Mouse (Mus musculus): ENCODE results near the gene Sec61a1.

Gene Sec61a1

DNA sequence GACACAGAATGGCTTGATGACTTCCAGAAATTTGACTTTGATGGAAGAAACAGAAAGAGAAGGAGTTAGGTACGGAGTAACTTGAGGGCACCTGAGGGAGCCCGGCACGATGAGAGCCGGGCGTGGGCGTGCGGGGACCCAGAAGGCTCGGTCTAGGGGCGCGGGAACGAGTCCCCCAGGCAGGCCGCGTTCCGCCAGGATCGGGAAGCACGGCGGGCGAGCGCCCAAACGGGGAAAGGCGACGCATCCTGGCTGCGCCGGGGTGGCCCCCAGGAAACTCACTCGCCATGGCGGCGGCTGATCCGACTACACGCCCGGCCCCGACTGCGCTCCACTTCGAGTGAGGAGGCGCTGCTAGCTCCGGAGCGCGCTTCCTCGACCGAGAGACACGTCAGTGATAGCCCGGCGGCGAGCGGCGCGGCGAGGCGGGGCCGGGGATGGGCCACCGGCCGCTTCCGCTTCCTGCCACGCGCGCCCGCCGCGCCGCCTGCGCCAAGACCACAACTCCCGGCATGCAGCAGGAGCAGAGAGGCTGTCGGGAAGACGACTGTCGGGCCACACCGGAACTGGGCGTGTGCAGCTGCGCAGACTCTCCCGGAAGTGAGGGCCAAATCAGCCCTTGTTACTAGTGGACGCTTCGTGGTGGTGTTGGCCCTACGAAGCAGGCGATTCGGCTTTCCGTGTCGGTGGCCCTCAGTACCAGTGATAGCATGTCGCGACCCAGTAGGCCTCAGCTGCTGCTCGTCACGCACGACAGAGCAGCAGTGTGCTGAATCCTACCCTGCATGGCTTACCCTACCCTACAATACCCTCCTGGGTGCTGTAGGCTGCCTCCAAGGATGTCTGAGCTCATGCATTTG lies at the start of gene Sec61a1:
TSS of gene Sec61a1 (minus strand) at position 502 of the 860 bp plus-strand sequence.
- under 1% methylated on average over 80 of the region's 80 CpGs for WGBS

GRCm38 (mm10) chr6:88566676-88567075 lies 48.0 kb upstream of the Sec61a1 start:
- WGBS = 63% methylated on average over 7 of the region's 7 CpGs

DNA sequence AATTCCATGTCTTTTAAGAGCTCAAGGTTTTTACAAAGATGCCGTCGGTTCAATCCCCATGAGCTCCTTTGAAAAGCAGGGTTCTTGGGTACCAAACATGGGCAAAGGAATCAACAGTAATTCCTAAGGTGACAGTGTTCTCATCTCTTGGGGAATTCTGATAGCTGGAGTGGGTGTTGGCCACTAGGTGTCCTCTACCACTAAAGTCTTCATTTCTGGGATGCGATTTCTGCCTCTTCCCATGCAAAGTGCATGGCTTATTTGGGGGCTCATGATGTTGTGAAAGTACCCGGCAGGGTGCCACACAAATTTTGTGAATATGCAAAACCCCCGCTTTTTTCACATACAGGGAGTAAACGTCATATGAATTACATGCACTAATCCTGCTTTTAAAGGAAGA lies 46.3 kb upstream of the Sec61a1 start:
- 40% methylated on average over 6 of the region's 6 CpGs for WGBS

- WGBS = 94% methylated on average over 4 of the region's 4 CpGs
Measured at GRCm38 (mm10) chr6:88560156-88560555, 41.5 kb upstream of the Sec61a1 start.

DNA sequence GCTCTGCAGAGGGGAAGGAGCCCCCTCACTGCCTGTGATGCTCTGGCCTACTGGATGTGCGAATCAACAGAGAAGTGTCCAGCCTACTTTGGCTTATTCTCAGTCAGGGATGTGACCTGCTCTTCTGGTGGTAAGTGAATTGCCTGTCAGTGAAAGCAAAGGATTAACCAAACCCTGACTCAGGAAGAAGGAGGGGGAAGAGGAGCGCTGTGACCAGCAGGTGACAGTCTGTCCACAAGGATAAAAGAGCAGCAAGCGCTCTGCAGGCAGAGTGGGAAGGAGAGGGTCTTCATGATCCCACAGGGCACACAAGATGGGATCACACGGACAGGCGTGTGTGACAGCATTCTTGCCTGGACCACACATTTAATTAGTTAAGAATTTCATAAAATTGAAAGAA lies 41.0 kb upstream of the Sec61a1 start:
- WGBS = 72% methylated on average over 5 of the region's 5 CpGs

- 47% methylated on average over 1 of the region's 1 CpGs for WGBS
Measured at GRCm38 (mm10) chr6:88558076-88558475, 39.4 kb upstream of the Sec61a1 start.

DNA sequence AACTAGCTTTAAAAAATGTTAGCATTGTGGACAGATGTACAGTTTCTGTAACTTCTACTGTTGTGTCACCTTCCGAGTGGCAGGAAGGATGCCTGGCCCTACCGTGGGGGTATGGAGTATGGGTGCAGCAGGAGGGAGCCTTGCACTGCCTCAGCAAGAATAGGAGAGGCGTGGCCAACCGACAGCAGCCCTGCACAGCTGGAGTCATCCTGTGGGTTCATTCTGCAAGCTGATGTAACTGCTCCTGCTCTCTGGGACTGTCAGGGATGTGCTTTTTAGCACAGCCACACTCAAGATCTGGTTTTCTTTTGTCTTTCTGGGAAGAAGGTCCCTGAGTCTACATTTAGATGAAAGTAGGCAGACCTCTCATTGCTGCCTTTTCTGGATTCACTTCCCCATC lies 38.8 kb upstream of the Sec61a1 start:
- WGBS = 33% methylated on average over 4 of the region's 4 CpGs

DNA sequence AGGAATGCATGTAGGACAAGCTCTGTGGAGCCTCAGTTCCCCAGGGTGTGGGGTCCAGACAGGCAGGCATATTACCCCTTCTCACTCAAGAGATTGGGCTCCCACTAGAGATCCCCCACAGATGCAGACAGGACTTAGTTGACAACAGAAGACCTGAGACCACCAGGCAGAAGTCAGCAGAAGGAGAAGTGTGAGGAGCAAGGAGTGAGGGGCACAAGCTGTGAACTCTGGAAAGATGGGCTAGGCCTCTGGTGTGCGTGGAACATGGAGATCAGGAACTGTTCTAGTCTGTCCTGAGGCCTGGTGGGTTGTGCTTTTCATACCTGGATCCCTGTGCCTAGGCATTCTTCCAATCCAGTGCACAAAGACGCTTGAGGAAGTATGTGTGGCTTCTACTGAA lies 31.2 kb upstream of the Sec61a1 start:
- 84% methylated on average over 2 of the region's 2 CpGs for WGBS

DNA sequence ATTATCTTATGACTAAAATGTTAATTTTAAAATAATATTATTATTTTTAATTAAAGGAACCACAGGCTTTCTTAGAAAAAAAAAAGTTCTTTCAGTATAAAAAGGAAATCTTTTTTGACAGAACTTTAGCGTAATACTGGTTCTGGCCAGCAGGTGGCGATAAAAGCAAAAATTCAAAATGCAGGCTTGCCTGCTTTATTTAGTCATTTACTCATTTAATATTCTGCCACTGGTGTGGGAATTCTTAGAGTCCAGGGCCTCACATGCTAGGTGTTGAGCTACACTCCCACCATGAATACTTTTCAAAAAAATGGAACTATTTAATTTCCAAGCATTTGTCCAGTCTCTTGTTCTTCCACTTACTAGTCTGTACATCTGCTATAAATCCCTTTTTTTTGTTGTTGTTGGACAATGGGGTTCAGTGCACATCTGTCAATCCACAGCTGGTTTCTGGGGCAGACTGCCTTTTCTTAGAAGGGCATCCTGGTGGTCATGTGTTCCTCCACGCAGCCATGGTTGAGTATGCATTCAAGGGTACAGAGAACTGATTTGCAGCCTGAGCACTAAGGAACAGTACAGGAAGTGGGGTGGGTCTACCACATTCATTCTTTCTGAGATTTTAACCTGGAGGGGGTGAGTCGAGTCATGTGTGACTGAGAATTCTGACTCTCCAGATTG lies 30.6 kb upstream of the Sec61a1 start:
- WGBS = 24% methylated on average over 4 of the region's 4 CpGs

DNA sequence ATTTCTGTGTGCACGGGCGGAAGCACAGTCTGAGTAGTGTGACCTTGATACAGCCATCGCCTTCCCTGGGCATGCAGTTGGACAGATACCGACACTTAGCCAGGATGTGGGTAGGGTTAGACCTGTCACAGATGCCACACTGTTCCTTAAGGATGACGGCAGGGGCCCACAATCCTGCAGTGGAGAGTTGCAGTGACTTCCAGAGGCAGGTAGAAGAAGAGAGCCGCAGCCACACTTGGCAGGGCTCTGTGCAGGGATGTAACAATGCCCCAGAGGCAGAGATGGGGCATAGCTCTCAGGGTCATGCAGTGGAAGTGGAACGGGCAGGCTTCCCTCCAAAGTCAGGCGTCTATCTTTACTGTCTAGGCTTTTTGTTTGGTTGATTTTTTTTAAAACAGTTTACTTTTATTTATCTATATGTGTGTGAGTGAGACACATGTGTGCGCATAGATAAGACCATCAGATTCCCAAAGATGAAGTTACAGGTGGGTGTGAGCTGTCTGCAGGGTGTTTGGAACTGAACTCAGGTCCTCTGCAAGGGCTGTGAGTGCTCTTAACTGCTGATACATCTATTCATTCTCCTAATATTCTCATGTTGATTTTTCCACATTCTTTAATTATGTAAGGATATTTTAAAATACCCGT lies 29.8 kb upstream of the Sec61a1 start:
- WGBS = 83% methylated on average over 10 of the region's 10 CpGs

GRCm38 (mm10) chr6:88545397-88545790 lies 26.7 kb upstream of the Sec61a1 start:
- WGBS = 58% methylated on average over 10 of the region's 10 CpGs

DNA sequence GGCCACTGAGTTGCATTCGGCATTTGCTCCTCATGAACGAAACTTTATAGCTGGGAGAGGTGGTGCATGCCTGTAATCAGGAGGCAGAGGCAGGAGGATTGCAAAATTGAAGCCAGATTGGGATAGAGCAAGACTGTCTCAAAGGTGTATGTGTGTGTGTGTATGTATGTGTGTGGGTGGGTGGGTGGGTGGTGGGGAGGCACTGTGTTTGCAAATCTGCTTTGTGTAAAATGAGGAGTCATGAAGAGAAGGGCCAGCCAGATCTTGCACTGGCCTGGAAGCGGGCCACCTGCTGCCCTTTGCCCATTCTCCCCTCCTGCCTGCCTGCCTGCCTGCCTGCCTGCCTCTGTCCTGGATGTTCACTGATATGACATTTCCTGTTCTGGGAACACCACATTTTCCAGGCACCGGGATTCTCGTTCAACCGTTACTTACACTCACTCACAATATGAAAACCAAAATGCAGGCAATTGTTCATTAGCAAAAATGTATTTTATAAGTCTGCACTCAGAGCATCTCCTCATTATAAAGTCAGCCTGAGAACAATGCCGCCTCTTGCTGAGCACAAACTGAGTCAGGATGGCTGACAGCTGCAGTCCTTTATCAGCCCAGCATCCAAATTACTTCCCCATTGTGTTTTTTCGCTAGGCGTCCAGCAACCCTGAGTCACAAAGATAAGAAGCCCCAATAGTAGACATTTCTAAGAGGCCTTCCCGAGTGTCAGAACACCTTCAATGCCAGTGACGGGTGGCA lies 26.1 kb upstream of the Sec61a1 start:
- WGBS = 51% methylated on average over 11 of the region's 11 CpGs

GRCm38 (mm10) chr6:88544241-88544640 lies 25.5 kb upstream of the Sec61a1 start:
- 83% methylated on average over 3 of the region's 3 CpGs for WGBS

- WGBS = 68% methylated on average over 2 of the region's 2 CpGs
Measured at GRCm38 (mm10) chr6:88540093-88540755, 21.5 kb upstream of the Sec61a1 start.

- WGBS = 84% methylated on average over 4 of the region's 4 CpGs
Measured at GRCm38 (mm10) chr6:88524056-88524455, 5.4 kb upstream of the Sec61a1 start.

DNA sequence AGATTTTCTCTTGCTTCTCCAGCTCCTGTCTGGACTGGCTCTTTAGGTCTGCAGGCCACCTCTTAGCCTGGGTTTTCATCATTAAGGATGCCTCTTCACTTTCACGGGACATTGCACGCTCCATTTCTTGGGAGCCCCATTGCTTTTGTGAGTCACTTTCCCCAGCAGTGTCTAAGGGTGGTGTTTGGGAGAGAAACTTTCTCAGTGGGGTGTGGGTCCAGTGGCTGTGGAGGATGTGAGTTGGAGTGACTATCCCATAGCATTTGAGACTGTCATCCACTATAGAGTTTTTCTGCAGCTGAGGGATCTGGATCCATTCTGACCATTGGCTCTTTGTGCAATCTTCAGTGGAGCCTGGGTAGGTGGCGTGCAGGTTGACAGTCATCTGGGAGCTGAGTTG lies 4.7 kb upstream of the Sec61a1 start:
- WGBS = 80% methylated on average over 3 of the region's 3 CpGs

DNA sequence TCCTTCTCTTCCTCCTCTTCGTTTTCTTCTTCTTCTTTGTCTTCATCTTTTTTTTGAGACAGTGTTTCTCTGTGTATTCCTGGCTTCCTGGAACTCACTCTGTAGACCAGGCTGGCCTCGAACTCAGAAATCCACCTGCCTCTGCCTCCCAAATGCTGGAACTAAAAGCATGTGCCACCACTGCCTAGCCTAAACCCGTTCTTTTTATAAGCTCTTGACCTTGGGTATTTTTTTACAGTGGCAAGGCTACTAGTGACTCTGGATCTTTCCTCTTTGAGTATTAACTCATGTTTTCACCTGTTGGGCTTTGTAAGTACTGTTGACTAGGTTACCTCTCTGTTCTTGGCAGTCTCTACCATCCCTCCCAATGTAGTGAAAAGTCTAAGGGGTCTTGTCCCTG lies 4.3 kb upstream of the Sec61a1 start:
- WGBS = 66% methylated on average over 3 of the region's 3 CpGs

DNA sequence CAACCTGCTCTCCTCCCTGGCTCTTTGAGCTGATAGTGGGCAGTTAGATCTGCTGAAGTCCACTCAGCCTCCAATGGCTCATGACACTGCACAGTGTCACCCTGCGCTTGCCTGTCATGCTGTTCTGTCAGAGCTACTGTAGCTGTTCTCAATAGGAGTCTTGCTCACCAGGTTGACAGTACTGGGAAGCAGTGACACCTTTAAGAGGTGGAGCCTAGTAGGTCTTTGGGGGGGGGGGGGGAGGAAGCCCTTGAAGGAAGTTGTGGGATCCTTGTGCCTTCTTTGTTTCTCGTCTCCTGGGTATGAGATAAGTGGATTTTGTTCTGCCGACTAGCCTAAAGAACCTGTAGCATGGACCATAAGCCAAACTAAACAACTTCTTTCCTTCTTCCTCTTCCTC lies 3.9 kb upstream of the Sec61a1 start:
- 60% methylated on average over 3 of the region's 3 CpGs for WGBS

DNA sequence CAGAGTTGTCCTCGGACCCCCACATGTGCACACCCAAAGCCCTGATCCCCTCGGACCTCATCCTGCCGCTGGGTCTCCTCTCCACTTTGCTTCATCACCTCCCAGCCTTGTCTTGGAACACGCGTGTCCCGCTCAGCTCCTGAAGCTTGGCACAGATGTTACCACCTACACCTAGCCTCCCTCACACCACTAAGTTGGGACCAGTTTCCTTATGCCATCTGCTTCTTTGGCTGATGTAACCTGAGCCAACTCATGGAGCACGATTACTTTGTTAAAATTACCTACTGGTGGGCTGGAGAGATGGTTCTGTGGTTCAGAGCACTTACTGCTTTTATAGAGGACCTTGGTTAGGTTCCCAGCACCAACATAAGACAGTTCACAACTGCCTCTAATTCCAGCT lies 3.1 kb upstream of the Sec61a1 start:
- WGBS = 65% methylated on average over 7 of the region's 7 CpGs

DNA sequence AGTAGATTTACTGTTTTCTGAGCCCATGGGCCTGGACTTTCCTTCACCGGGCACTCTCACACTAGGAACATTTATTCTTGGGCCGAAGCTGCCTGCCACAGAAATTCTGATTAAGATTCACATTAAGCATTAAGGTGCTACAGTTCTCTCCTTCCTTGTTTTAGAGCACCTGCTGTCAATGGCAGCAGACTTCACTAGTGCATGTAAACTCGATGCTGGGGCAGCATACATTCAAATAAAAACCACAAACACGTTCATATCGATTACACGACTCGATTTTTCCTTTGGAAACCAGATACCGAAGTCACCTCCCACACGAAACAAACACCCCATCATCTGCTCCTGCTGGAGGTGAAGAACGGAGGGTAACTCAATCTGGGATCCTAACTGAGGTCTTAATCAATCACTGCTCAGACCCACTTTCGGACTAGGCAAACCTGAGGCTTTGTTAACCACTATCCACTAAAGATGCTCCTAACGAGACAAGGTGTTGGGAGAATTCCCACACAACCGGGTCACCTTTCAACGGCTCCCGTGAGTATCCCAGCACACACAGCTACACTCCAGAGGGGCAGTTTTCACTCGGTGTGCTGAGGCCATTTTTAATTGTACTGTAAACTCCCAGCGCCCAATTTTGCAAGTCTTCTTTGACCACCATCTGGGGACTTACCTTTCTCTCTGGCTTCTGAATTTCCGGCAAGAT lies 853 bp downstream of the Sec61a1 start:
- 4% methylated on average over 18 of the region's 18 CpGs for WGBS

GRCm38 (mm10) chr6:88516667-88517066 lies 2.0 kb downstream of the Sec61a1 start:
- 55% methylated on average over 5 of the region's 5 CpGs for WGBS

All from cerebral cortex, adult 2 months (tissue).